Mouse (Mus musculus): ENCODE results near the gene Dnah7a.

DNA sequence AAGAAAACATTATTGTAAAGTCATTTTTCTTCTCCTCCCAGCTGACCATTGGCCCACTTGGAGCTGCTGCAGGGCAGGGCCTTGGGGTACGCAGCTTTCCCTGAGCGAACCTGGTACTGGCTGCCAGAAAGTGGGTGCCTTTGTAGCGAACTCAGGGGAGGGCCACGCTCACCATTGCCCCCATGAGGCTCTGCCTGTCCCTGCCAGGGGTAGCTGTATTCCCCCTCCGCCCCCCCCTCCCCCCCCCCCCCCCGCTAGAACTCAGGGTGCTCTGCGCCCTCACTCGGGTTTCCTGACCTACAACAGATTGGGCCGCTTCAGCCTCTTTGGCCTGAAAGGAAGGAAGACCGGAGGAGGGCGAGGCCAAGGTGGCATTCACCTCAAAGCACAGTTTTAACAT is 42.0 kb upstream of the Dnah7a start:
- TF ChIP-seq CTCF (IDR thresholded peaks at IDR 0.05; ENCODE audit: extremely low read depth, insufficient read depth, insufficient read length, insufficient replicate concordance) (no peak), POLR2A (IDR thresholded peaks at IDR 0.05; ENCODE audit: low read depth, low read length) (no peak)

Data from spleen, adult 2 months (tissue).